Mouse (Mus musculus) embryonic facial prominence, embryonic 11.5 days (tissue): ENCODE results near the gene Trpm6. TPM values are rescaled to one million over a fixed set of nuclear protein-coding genes. Genes with fewer than 3 reads are reported as not detected.

Experiments
- ATAC-seq: fragments of 200-750 bp; cut with Nextera tagmentation; replicated peaks from 2 replicates; pipeline ENCODE4 v1.8.0; 2017; ENCODE audit warnings: low read depth; ENCODE audit not compliant: insufficient number of reproducible peaks, low FRiP score, low TSS enrichment
- DNase-seq: peaks from one replicate; pipeline ENCODE4 v3.0.0-alpha.2; 2015; ENCODE audit warnings: low spot score
- H3K27ac ChIP-seq: fragments of 300-500 bp; sonication (generic); replicated peaks from 2 replicates; pipeline ENCODE4 v1.5.1; 2014; ENCODE audit warnings: mild to moderate bottlenecking, low read depth, low read length, control low read depth
- H3K27me3 ChIP-seq: fragments of 300-500 bp; sonication (generic); 2 replicates; pipeline ENCODE4 v1.6.1; 2014; ENCODE audit warnings: mild to moderate bottlenecking, low read length, moderate library complexity, mixed read lengths; ENCODE audit not compliant: control insufficient read depth, insufficient read depth
- H3K36me3 ChIP-seq: fragments of 300-500 bp; sonication (generic); replicated peaks from 2 replicates; pipeline ENCODE4 v1.6.1; 2014; ENCODE audit warnings: low read depth, mild to moderate bottlenecking, low read length, moderate library complexity, mixed read lengths; ENCODE audit not compliant: control insufficient read depth, insufficient read depth
- H3K4me1 ChIP-seq: fragments of 300-500 bp; sonication (generic); 2 replicates; pipeline ENCODE4 v1.6.1; 2014; ENCODE audit warnings: low read length, mixed read lengths; ENCODE audit not compliant: control insufficient read depth, insufficient read depth
- H3K4me2 ChIP-seq: fragments of 300-500 bp; sonication (generic); 2 replicates; pipeline ENCODE4 v1.6.1; 2014; ENCODE audit warnings: low read depth, mild to moderate bottlenecking, control low read depth, low read length, moderate library complexity
- H3K4me3 ChIP-seq: fragments of 300-500 bp; sonication (generic); 2 replicates; pipeline ENCODE4 v1.5.1; 2014; ENCODE audit warnings: low read depth, low read length, control low read depth
- H3K9ac ChIP-seq: fragments of 300-500 bp; sonication (generic); replicated peaks from 2 replicates; pipeline ENCODE4 v1.6.1; 2014; ENCODE audit warnings: mild to moderate bottlenecking, control low read depth, low read length
- H3K9me3 ChIP-seq: fragments of 300-500 bp; sonication (generic); replicated peaks from 2 replicates; pipeline ENCODE4 v1.6.1; 2016; ENCODE audit warnings: mild to moderate bottlenecking, low read length, inconsistent platforms, mixed read lengths; ENCODE audit not compliant: control insufficient read depth
- WGBS: fragments of 180-500 bp; shearing (Covaris S2); extraction: QIAGEN DNeasy Blood & Tissue Kit; methylation state at CpG from one replicate; pipeline ENCODE4 v1.1.7; 2014; 5-methylcytosine and 5-hydroxymethylcytosine counted together
- polyA plus RNA-seq: library from polyadenylated mRNA; unstranded; fragments of >200 nt; fragmentation: Nextera tagmentation; extraction: Ambion mirVana; gene quantifications from 2 replicates; pipeline ENCODE4 v1.2.1, GENCODE M21; 2014

Trpm6 gene
- polyA plus RNA-seq, 1 experiment from 2014 or later, result 0.66 TPM

GRCm38 (mm10) chr19:18720337-18720736, 29.4 kb upstream of the Trpm6 start:
- DNase-seq, result no peak
- no peak for ATAC-seq
- no peak overlapping the region for H3K4me3 ChIP-seq
- WGBS, result 91% methylated on average over 3 of the region's 3 CpGs
- H3K4me2 ChIP-seq, result no peak overlapping the region
- H3K9me3 ChIP-seq, result no peaks in the 10 kb centered on the region
- H3K9ac ChIP-seq, result no peak overlapping the region
- H3K27ac ChIP-seq, result no peak overlapping the region
- no peaks in the 10 kb centered on the region for H3K27me3 ChIP-seq
- no peaks in the 10 kb centered on the region for H3K4me1 ChIP-seq
- H3K36me3 ChIP-seq, result no peaks in the 10 kb centered on the region

DNA sequence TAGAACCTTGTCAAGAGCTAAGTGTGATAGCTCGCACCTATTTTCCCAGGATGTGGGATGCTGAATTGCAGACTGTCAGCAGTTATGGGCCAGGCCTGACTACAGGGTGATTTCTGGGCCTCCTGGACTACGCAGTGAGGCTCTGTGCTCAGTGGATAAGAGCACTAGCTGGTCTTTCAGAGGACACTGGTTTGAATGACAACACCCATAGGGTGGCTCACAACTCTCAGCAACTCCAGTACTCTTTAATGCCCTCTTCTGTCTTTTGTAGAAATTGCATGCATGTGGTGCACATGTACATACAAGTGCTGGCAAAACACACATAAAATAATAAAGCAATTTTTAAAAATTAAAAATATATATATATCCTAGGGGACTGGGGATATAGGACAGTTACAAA, 24.6 kb upstream of the Trpm6 start:
- H3K4me1 ChIP-seq, result no peaks in the 10 kb centered on the region
- no peaks in the 10 kb centered on the region for H3K27me3 ChIP-seq
- WGBS, result 85% methylated on average over 2 of the region's 2 CpGs
- no peak for ATAC-seq
- H3K9me3 ChIP-seq, result no peaks in the 10 kb centered on the region
- no peak overlapping the region for H3K4me2 ChIP-seq
- H3K9ac ChIP-seq, result no peak overlapping the region
- no peaks in the 10 kb centered on the region for H3K36me3 ChIP-seq
- no peak for DNase-seq
- no peak overlapping the region for H3K4me3 ChIP-seq
- H3K27ac ChIP-seq, result no peak overlapping the region

- H3K27me3 ChIP-seq, result no peaks in the 10 kb centered on the region
- no peaks in the 10 kb centered on the region for H3K4me1 ChIP-seq
- H3K4me3 ChIP-seq, result no peak overlapping the region
- H3K36me3 ChIP-seq, result no peaks in the 10 kb centered on the region
- no peak overlapping the region for H3K27ac ChIP-seq
- H3K9me3 ChIP-seq, result no peaks in the 10 kb centered on the region
- DNase-seq (no peak), ATAC-seq (no peak)
- H3K4me2 ChIP-seq, result no peak overlapping the region
- WGBS, result 87% methylated on average over 7 of the region's 7 CpGs
- no peak overlapping the region for H3K9ac ChIP-seq
These were observed 19.5 kb upstream of the Trpm6 start for GRCm38 (mm10) chr19:18730255-18730654.

DNA sequence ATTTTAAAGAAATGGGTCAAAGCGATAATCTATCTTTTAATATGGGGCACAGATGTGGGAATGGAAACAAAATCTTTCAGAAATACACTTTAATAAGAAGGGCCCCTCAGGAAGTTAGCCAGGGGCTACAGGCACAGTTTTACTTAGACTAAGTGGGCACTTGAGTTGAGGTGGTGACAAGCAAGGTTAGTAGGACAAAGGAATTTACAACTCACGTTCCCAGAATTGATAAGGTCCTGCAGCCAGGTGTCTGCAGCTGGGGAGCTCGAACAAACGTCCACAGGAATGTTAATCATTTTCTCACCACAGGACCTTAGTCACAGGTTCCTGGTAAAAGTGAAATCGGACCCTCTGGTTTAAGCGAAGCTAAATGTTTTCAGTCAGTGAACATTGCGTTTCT, 18.7 kb upstream of the Trpm6 start:
- no peak overlapping the region for H3K9ac ChIP-seq
- ATAC-seq (no peak), DNase-seq (no peak)
- no peaks in the 10 kb centered on the region for H3K9me3 ChIP-seq
- WGBS, result 54% methylated on average over 7 of the region's 7 CpGs
- no peak overlapping the region for H3K4me3 ChIP-seq
- no peaks in the 10 kb centered on the region for H3K4me1 ChIP-seq
- no peak overlapping the region for H3K27ac ChIP-seq
- H3K27me3 ChIP-seq, result no peaks in the 10 kb centered on the region
- no peak overlapping the region for H3K4me2 ChIP-seq
- H3K36me3 ChIP-seq, result no peaks in the 10 kb centered on the region

DNA sequence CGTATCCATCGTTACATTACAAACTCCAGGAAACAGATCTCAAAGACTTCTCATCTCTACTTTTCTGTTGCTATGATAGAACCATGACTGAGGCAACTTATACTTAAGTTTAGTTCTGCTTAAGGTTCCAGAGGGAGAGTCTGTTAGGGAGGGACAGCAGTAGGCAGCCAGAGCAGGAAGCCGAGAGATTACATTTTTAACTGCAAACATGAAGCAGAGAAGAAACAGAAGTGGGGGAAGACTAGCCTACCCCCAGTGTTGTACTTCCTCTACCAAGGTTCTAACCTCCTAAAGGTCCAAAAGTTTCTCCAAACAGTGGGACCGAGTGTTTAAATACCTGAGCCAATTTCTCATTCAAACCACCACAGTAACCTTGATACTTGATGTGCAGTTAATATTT, 13.9 kb upstream of the Trpm6 start:
- DNase-seq, result no peak
- H3K4me2 ChIP-seq, result no peak overlapping the region
- H3K27me3 ChIP-seq, result no peaks in the 10 kb centered on the region
- H3K4me3 ChIP-seq, result no peak overlapping the region
- no peaks in the 10 kb centered on the region for H3K36me3 ChIP-seq
- no peaks in the 10 kb centered on the region for H3K4me1 ChIP-seq
- no peaks in the 10 kb centered on the region for H3K9me3 ChIP-seq
- 96% methylated on average over 4 of the region's 4 CpGs for WGBS
- no peak overlapping the region for H3K27ac ChIP-seq
- ATAC-seq, result no peak
- no peak overlapping the region for H3K9ac ChIP-seq

- Histone ChIP-seq H3K9me3 (no peaks in the 10 kb centered on the region), H3K4me1 (no peaks in the 10 kb centered on the region), H3K9ac (no peak overlapping the region), H3K36me3 (no peaks in the 10 kb centered on the region), H3K4me3 (no peak overlapping the region), H3K27ac (no peak overlapping the region), H3K4me2 (no peak overlapping the region), H3K27me3 (no peaks in the 10 kb centered on the region)
- no peak for DNase-seq
- no peak for ATAC-seq
- 85% methylated on average over 7 of the region's 7 CpGs for WGBS
These were observed 10.6 kb upstream of the Trpm6 start for GRCm38 (mm10) chr19:18739146-18739545.

DNA sequence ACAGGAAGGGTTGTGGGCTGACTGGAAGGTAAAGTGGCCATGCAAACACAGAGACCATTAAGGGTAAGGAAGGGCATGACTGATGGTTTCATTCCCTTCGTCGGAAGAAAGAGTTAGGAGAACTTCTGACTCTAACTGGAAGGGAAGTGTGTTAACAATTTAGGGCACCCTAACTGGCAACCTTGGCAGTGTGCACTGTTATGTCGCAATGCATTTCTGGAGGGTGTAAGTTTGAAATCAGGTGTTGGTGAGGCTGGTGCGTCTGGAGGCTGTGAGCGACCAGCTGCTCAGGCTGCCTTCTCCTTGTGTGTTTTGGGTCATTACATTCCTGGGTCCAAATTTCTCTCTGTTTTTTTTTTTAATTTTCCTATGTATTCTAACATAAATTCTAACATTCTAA, 5.8 kb upstream of the Trpm6 start:
- Histone ChIP-seq H3K4me2 (no peak overlapping the region), H3K9ac (no peak overlapping the region), H3K4me1 (no peaks in the 10 kb centered on the region), H3K27ac (no peak overlapping the region), H3K27me3 (no peaks in the 10 kb centered on the region), H3K36me3 (no peaks in the 10 kb centered on the region), H3K4me3 (no peak overlapping the region), H3K9me3 (no peaks in the 10 kb centered on the region)
- 81% methylated on average over 5 of the region's 5 CpGs for WGBS
- ATAC-seq (no peak), DNase-seq (no peak)

DNA sequence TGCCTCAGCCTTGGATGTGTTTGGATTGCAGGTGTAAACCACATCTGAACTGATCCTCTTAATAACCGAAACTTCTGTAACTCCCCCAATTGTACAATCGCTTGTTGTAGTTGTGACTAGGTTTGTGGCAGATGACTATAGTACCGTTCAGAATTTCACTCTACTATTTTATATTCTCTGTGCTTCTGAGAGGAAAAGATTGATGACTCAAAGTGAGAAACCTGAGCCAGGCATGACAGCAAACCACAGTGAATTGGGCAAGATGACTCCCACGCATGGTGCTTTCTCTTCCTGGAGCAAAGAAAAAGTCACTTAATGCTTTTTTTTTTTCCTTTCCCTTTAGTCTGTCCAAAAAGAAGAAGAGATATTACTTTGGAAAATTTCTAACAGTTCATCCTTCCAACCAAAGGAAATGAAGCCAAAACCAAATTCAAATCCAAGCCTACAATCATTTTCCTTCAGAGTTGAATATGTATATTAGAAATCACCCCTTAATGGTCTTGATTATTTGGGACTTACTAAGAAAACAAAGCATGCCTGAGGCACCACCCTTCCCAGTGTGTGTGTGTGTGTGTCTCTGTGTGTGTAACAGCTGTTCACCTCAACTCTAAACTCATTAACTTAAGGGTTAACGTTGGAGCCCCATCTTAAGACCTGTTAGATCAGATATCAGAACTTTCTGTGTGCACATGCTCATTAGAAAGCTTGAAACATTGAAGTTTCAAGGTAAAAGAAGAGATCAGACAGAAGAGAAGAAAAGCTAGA, 3.0 kb upstream of the Trpm6 start:
- Histone ChIP-seq H3K27me3 (peaks cover 4% of the 10 kb centered on the region; the same call in 1 of the 2 replicates), H3K4me3 (no peak overlapping the region), H3K9me3 (no peaks in the 10 kb centered on the region), H3K4me2 (no peak overlapping the region), H3K9ac (no peak overlapping the region), H3K4me1 (no peaks in the 10 kb centered on the region), H3K27ac (no peak overlapping the region), H3K36me3 (no peaks in the 10 kb centered on the region)
- whole genome bisulfite sequencing, result 90% methylated on average over 5 of the region's 5 CpGs
- no peak for DNase-seq
- ATAC-seq, result no peak
